Mouse (Mus musculus): ENCODE data around the gene Klhdc7a.

Gene Klhdc7a

GRCm38 (mm10) chr4:139960086-139960713, 7.6 kb downstream of the Klhdc7a start:
- no peak for DNase-seq

GRCm38 (mm10) chr4:139959188-139959587, 8.6 kb downstream of the Klhdc7a start:
- DNase-seq: no peak

GRCm38 (mm10) chr4:139950876-139951485, 16.8 kb downstream of the Klhdc7a start:
- DNase-seq: peak in 1 of 2 experiments; percentile 54

- peak; percentile 58 to 72 for DNase-seq
Measured at GRCm38 (mm10) chr4:139950431-139950848, 17.4 kb downstream of the Klhdc7a start.

GRCm38 (mm10) chr4:139948591-139948990, 19.2 kb downstream of the Klhdc7a start:
- DNase-seq: peak in 1 of 2 experiments; percentile 41

- peak in 1 of 2 experiments; percentile 38 for DNase-seq
Measured at GRCm38 (mm10) chr4:139947341-139947740, 20.5 kb downstream of the Klhdc7a start.

GRCm38 (mm10) chr4:139941831-139942230, 26.0 kb downstream of the Klhdc7a start:
- no peak for DNase-seq

- no peak for DNase-seq
Measured at GRCm38 (mm10) chr4:139935557-139935956, 32.3 kb downstream of the Klhdc7a start.

- DNase-seq: peak; percentile 88 to 91
Measured at GRCm38 (mm10) chr4:139932970-139933801, 34.6 kb downstream of the Klhdc7a start.

GRCm38 (mm10) chr4:139931790-139932510, 35.9 kb downstream of the Klhdc7a start:
- peak; percentile 44 to 66 for DNase-seq

GRCm38 (mm10) chr4:139930885-139931284, 36.9 kb downstream of the Klhdc7a start:
- no peak for DNase-seq

GRCm38 (mm10) chr4:139926161-139926561, 41.7 kb downstream of the Klhdc7a start:
- no peak for DNase-seq

GRCm38 (mm10) chr4:139925275-139926160, 42.3 kb downstream of the Klhdc7a start:
- DNase-seq: peak in 1 of 2 experiments; percentile 46

GRCm38 (mm10) chr4:139916731-139917130, 51.1 kb downstream of the Klhdc7a start:
- no peak for DNase-seq
